Comparison of ENCODE assay signal across 9 mouse cellular contexts in genomic region chr10:52216797-52217563, GRCm38 (mm10). TPM values are rescaled to one million over a fixed set of nuclear protein-coding genes. Genes with fewer than 3 reads are reported as not detected.
DNase-seq lines count a peak whose midpoint lies in the region; ATAC-seq and TF ChIP-seq lines count a peak whose summit lies in the region.
"Had no signal": no experiment of that assay in that cellular context is flagged by ENCODE, and none has a peak within 500 bp of the region (broad histone marks: within the 10 kb centered on the region; RNA-seq: fewer than 3 reads in every experiment).

No protein-coding gene starts in this region.

- H3K27ac ChIP-seq in embryonic fibroblast, embryonic 13.5 days (ENCODE audit: insufficient read depth, low read length) = no peak overlapping the region
- no peak overlapping the region for H3K27ac ChIP-seq in hindbrain, embryonic 12.5 days

- no peaks in the 10 kb centered on the region for H3K27me3 ChIP-seq in hindbrain, embryonic 12.5 days
- H3K27me3 ChIP-seq: megakaryocyte, embryonic 14.5 days had no signal

- TF ChIP-seq POLR2A in embryonic fibroblast, embryonic 13.5 days (IDR thresholded peaks at IDR 0.05; ENCODE audit: low read depth, low read length) = no peak

- WGBS in hindbrain, embryonic 12.5 days = 26% methylated on average over 7 of the region's 7 CpGs

- no peaks in the 10 kb centered on the region for H3K9me3 ChIP-seq in hindbrain, embryonic 12.5 days (replicated peaks)
- H3K9me3 ChIP-seq: megakaryocyte, embryonic 14.5 days had no signal

- no peaks in the 10 kb centered on the region for H3K4me1 ChIP-seq in embryonic fibroblast, embryonic 13.5 days (ENCODE audit: control insufficient read depth, insufficient read depth, low read length)
- no peaks in the 10 kb centered on the region for H3K4me1 ChIP-seq in hindbrain, embryonic 12.5 days

- no peak overlapping the region for H3K9ac ChIP-seq in hindbrain, embryonic 12.5 days

- H3K4me2 ChIP-seq in hindbrain, embryonic 12.5 days (replicated peaks) = no peak overlapping the region

- peak; percentile 94 for TF ChIP-seq CTCF in embryonic fibroblast, embryonic 13.5 days (IDR thresholded peaks at IDR 0.05; ENCODE audit: borderline replicate concordance, insufficient read depth, low read length)

- H3K36me3 ChIP-seq in hindbrain, embryonic 12.5 days = no peaks in the 10 kb centered on the region

- peak; percentile 59 for DNase-seq in CD4-positive, CD25-positive, alpha-beta regulatory T cell, adult 2 months (ENCODE audit: low read depth, low spot score)
- DNase-seq in adrenal gland, postnatal 25 days = peak; percentile 63
- peak; percentile 46 for DNase-seq in layer of hippocampus, adult 9-10 months (ENCODE audit: low spot score)
- DNase-seq in lung, postnatal 36 days = peak; percentile 82
- peak; percentile 34 for DNase-seq in retina, postnatal 7 days (ENCODE audit: low read depth, low spot score)
- peak; percentile 50 for DNase-seq in urinary bladder, postnatal 25 days (ENCODE audit: low spot score)

- 0 out of 2 replicates have a peak, but pooled peaks have one; percentile 16 for ATAC-seq in hindbrain, embryonic 12.5 days (ENCODE audit: low FRiP score)

- H3K4me3 ChIP-seq in embryonic fibroblast, embryonic 13.5 days (ENCODE audit: insufficient read depth, low read length) = no peak overlapping the region
- H3K4me3 ChIP-seq in hindbrain, embryonic 12.5 days = no peak overlapping the region
- H3K4me3 ChIP-seq: megakaryocyte, embryonic 14.5 days had no signal

RNA-seq across cellular contexts. Expression of gene Dcbld1, which starts 16.4 kb away (rescaled TPM):
- 4.0 and 4.9 TPM in 2 replicates for total RNA-seq in adrenal gland, postnatal 25 days (2021)
- polyA plus RNA-seq in embryonic fibroblast, embryonic 13.5 days (2011; ENCODE audit: insufficient read length, low read depth, missing spikeins) = 6.5 and 6.8 TPM in 2 replicates
- polyA plus RNA-seq in hindbrain, embryonic 12.5 days (2016; fragmentation: Nextera tagmentation; extraction: Ambion mirVana) = 25.9 and 27.5 TPM in 2 replicates

RNA-seq across cellular contexts. Expression of gene Ros1, which starts 21.9 kb away (rescaled TPM):
- total RNA-seq in adrenal gland, postnatal 25 days (2021) = not detected in 2 replicates
- not detected in 2 replicates for polyA plus RNA-seq in embryonic fibroblast, embryonic 13.5 days (2011; ENCODE audit: insufficient read length, low read depth, missing spikeins)
- polyA plus RNA-seq in hindbrain, embryonic 12.5 days (2016; fragmentation: Nextera tagmentation; extraction: Ambion mirVana) = not detected in 2 replicates
